Mouse (Mus musculus): Measurements from ENCODE around the gene Aip. TPM values are rescaled to one million over a fixed set of nuclear protein-coding genes. Genes with fewer than 3 reads are reported as not detected.

The Aip gene
- total RNA-seq (2023) = 85.4 and 90.4 TPM in 2 replicates

GRCm38 (mm10) chr19:4125741-4126696, at the start of gene Aip:
Aip (minus strand) TSS chr19:4125858.

GRCm38 (mm10) chr19:4162646-4163542, 37.2 kb upstream of the Aip start, which contains the start of gene Rps6kb2:
Rps6kb2 (minus strand) TSS chr19:4163354.

GRCm38 (mm10) chr19:4153232-4153654, 27.6 kb upstream of the Aip start, which contains the start of gene Ptprcap:
Ptprcap (plus strand) TSS chr19:4153604.

GRCm38 (mm10) chr19:4148491-4148806, 22.8 kb upstream of the Aip start, which contains the start of gene Coro1b:
Coro1b (plus strand) TSS chr19:4148619.

GRCm38 (mm10) chr19:4143759-4144268, 18.2 kb upstream of the Aip start, which contains the start of gene Cabp4:
Cabp4 (minus strand) TSS chr19:4144033.

GRCm38 (mm10) chr19:4139446-4139845, 13.8 kb upstream of the Aip start, which contains the start of gene Gpr152:
Gpr152 (plus strand) TSS chr19:4139787.

GRCm38 (mm10) chr19:4099837-4100717, 25.6 kb downstream of the Aip start, which contains the start of gene Pitpnm1:
Pitpnm1 (plus strand) TSS chr19:4099998.

DNA sequence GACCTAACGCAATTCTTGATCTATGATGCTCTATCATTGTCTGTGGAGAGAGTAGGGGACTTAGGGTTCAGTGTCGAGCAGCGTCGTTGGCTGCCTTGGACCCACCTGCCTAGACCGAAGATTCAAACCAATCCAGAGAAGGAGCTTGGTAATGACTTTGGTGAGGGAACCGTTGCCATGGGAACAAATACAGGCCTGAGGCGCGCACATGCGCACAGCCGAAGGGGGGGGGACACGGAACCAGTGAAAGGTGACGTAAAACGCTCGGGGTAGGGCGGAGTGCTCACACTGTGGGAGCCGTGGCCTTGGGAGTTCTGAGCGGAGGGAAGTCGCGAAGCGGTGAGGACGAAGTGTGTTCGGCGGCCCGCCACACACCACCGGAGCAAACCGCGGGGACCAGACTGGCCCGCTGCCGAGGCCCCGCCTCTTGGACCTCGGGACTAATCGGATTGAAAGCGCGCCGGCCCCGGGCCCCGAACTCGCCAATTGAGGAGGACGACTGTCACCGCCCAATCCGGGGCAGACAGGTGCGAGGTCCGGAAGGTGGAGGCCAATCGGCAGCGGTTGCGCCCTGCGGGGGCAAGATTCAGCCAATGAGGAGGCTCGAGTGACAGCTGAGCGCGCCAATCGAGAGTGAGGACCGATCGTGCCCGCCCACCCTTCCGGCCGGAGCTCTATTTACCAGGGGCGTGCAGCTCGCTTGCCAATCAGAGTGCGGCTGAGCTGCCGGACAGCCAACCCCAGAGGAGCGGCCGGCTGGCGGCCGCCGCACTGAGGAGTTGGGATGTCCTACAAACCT, 28.8 kb downstream of the Aip start, which contains the start of gene Cdk2ap2:
TSS of gene Cdk2ap2 (plus strand) at position 541 of the 799 bp plus-strand sequence.

DNA sequence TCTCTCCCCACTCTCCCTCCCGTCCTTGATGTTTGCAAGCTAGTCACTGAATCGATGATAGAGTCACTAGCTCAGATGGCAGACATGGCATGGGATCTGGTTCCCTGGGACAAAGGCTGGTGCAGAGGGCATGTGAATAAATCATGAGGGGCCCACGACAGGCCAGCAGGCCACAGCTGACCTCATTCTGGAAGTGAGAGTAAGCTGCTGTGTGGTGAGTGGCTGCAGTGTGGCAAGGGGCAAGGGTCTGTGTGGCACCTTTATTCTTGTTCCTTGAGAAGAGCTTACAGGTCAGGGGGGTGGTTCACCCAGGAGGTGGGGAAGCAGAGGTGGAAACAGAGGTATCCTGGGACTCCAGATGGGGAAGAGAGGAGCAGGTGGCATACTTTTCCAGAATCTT, 44.3 kb downstream of the Aip start, which contains the start of gene Cabp2:
TSS of gene Cabp2 (plus strand) at position 185 of the 400 bp plus-strand sequence.

Other genes with a start within 250 kb of the Aip start
- 235 and 315 TPM in 2 replicates for gene Tcirg1, start 218.7 kb downstream of the Aip start, total RNA-seq (2023)
- gene Ndufs8, start 213.1 kb downstream of the Aip start, total RNA-seq (2023) = 44.6 and 47.3 TPM in 2 replicates
- 138 and 146 TPM in 2 replicates for gene Aldh3b1, start 196.1 kb downstream of the Aip start, total RNA-seq (2023)
- 222 and 238 TPM in 2 replicates for gene Unc93b1, start 190.7 kb downstream of the Aip start, total RNA-seq (2023)
- 12.3 and 13.0 TPM in 2 replicates for gene Aldh3b3, start 167.2 kb downstream of the Aip start, total RNA-seq (2023)
- gene Aldh3b2, start 153.5 kb downstream of the Aip start, total RNA-seq (2023) = 14.1 and 14.2 TPM in 2 replicates
- gene Acy3, start 139.3 kb downstream of the Aip start, total RNA-seq (2023) = 0.41 and 0.82 TPM in 2 replicates
- not detected in 2 replicates for gene Tbx10, start 133.1 kb downstream of the Aip start, total RNA-seq (2023)
- gene Nudt8, start 125.3 kb downstream of the Aip start, total RNA-seq (2023) = 4.5 and 5.4 TPM in 2 replicates
- 0.59 and 0.79 TPM in 2 replicates for gene Gm49405, start 125.2 kb downstream of the Aip start, total RNA-seq (2023)
- gene Doc2g, start 122.5 kb downstream of the Aip start, total RNA-seq (2023) = 0.88 and 1.4 TPM in 2 replicates
- 40.2 and 72.5 TPM in 2 replicates for gene Ndufv1, start 113.1 kb downstream of the Aip start, total RNA-seq (2023)
- gene Gstp1, start 87.9 kb downstream of the Aip start, total RNA-seq (2023) = 38.4 and 47.3 TPM in 2 replicates
- 12.5 and 18.8 TPM in 2 replicates for gene Gstp2, start 79.8 kb downstream of the Aip start, total RNA-seq (2023)
- 4.0 and 6.2 TPM in 2 replicates for gene Gstp3, start 66.3 kb downstream of the Aip start, total RNA-seq (2023)
- not detected in 2 replicates for gene Cabp2, start 44.3 kb downstream of the Aip start, total RNA-seq (2023)
- gene Cdk2ap2, start 28.7 kb downstream of the Aip start, total RNA-seq (2023) = 295 and 307 TPM in 2 replicates
- gene Pitpnm1, start 25.9 kb downstream of the Aip start, total RNA-seq (2023) = 207 and 345 TPM in 2 replicates
- gene Gpr152, start 13.9 kb upstream of the Aip start, total RNA-seq (2023) = 0.09 and 0.13 TPM in 2 replicates
- gene Cabp4, start 18.2 kb upstream of the Aip start, total RNA-seq (2023) = 0.27 TPM in 1 of 2 replicates, not detected in the other
- gene Coro1b, start 22.8 kb upstream of the Aip start, total RNA-seq (2023) = 170 and 186 TPM in 2 replicates
- 6.2 and 13.3 TPM in 2 replicates for gene Ptprcap, start 27.7 kb upstream of the Aip start, total RNA-seq (2023)
- 34.6 and 55.9 TPM in 2 replicates for gene Rps6kb2, start 37.5 kb upstream of the Aip start, total RNA-seq (2023)
- gene Carns1, start 49.6 kb upstream of the Aip start, total RNA-seq (2023) = 38.1 and 50.5 TPM in 2 replicates
- gene Tbc1d10c, start 65.4 kb upstream of the Aip start, total RNA-seq (2023) = 151 and 157 TPM in 2 replicates
- gene Ppp1ca, start 66.2 kb upstream of the Aip start, total RNA-seq (2023) = 354 and 408 TPM in 2 replicates
- gene Rad9a, start 75.8 kb upstream of the Aip start, total RNA-seq (2023) = 21.5 and 29.4 TPM in 2 replicates
- 3.7 and 5.2 TPM in 2 replicates for gene Clcf1, start 88.4 kb upstream of the Aip start, total RNA-seq (2023)
- gene AC109138.7, start 88.5 kb upstream of the Aip start, total RNA-seq (2023) = not detected in 2 replicates
- 48.2 and 61.9 TPM in 2 replicates for gene Pold4, start 106.0 kb upstream of the Aip start, total RNA-seq (2023)
- gene Ssh3, start 143.3 kb upstream of the Aip start, total RNA-seq (2023) = 27.9 and 44.6 TPM in 2 replicates
- gene Ankrd13d, start 157.3 kb upstream of the Aip start, total RNA-seq (2023) = 43.5 and 55.6 TPM in 2 replicates
- gene Grk2, start 180.4 kb upstream of the Aip start, total RNA-seq (2023) = 421 and 572 TPM in 2 replicates